Mouse (Mus musculus) forebrain, embryonic 11.5 days (tissue): ENCODE results near the gene Cenpm. TPM values are rescaled to one million over a fixed set of nuclear protein-coding genes. Genes with fewer than 3 reads are reported as not detected.

Experiments used
- ATAC-seq: fragments of 200-750 bp; cut with Nextera tagmentation; replicated peaks from 2 replicates; pipeline ENCODE4 v1.8.0; 2017; ENCODE audit warnings: moderate TSS enrichment; ENCODE audit not compliant: low FRiP score
- DNase-seq: peaks from one replicate; pipeline ENCODE4 v3.0.0-alpha.2; 2017; ENCODE audit warnings: low spot score
- H3K27ac ChIP-seq: fragments of 300-500 bp; sonication (generic); 2 replicates; pipeline ENCODE4 v1.5.1; 2014; ENCODE audit warnings: low read depth, low read length
- H3K27me3 ChIP-seq: fragments of 300-500 bp; sonication (generic); 2 replicates; pipeline ENCODE4 v1.6.1; 2014; ENCODE audit warnings: mild to moderate bottlenecking, low read length, mixed read lengths; ENCODE audit not compliant: control insufficient read depth, insufficient read depth
- H3K36me3 ChIP-seq: fragments of 300-500 bp; sonication (generic); 2 replicates; pipeline ENCODE4 v1.6.1; 2014; ENCODE audit warnings: mild to moderate bottlenecking, low read length, moderate library complexity, mixed read lengths; ENCODE audit not compliant: control insufficient read depth, insufficient read depth
- H3K4me1 ChIP-seq: fragments of 300-500 bp; sonication (generic); replicated peaks from 2 replicates; pipeline ENCODE4 v1.6.1; 2014; ENCODE audit warnings: low read length, mixed read lengths; ENCODE audit not compliant: control insufficient read depth, insufficient read depth
- H3K4me2 ChIP-seq: fragments of 300-500 bp; sonication (generic); 2 replicates; pipeline ENCODE4 v1.6.1; 2014; ENCODE audit warnings: low read depth, mild to moderate bottlenecking, low read length, moderate library complexity, mixed read lengths; ENCODE audit not compliant: severe bottlenecking
- H3K4me3 ChIP-seq: fragments of 300-500 bp; sonication (generic); 2 replicates; pipeline ENCODE4 v1.5.1; 2014; ENCODE audit warnings: low read depth, low read length
- H3K9ac ChIP-seq: fragments of 300-500 bp; sonication (generic); 2 replicates; pipeline ENCODE4 v1.6.1; 2014; ENCODE audit warnings: low read length
- H3K9me3 ChIP-seq: fragments of 300-500 bp; sonication (generic); 2 replicates; pipeline ENCODE4 v1.6.1; 2016; ENCODE audit warnings: low read length, mixed read lengths; ENCODE audit not compliant: control insufficient read depth
- WGBS: fragments of 180-500 bp; shearing (Covaris S2); extraction: QIAGEN DNeasy Blood & Tissue Kit; methylation state at CpG from one replicate; pipeline ENCODE4 v1.1.7; 2014; 5-methylcytosine and 5-hydroxymethylcytosine counted together
- polyA plus RNA-seq: library from polyadenylated mRNA; unstranded; fragments of >200 nt; fragmentation: Nextera tagmentation; extraction: Ambion mirVana; gene quantifications from 2 replicates; pipeline ENCODE4 v1.2.1, GENCODE M21; 2014

Gene Cenpm
- 91.6 and 100 TPM in 2 replicates for polyA plus RNA-seq

- no peaks in the 10 kb centered on the region for H3K27me3 ChIP-seq
- WGBS, result under 1% methylated on average over 59 of the region's 65 CpGs
- peak within 1 kb of the TSS; percentile 60 for H3K4me2 ChIP-seq
- peak within 1 kb of the TSS; percentile 74 for H3K9ac ChIP-seq
- H3K9me3 ChIP-seq, result no peaks in the 10 kb centered on the region
- H3K4me3 ChIP-seq, result peak within 1 kb of the TSS; percentile 70
- ATAC-seq, result peak; percentile 97
- H3K36me3 ChIP-seq, result no peaks in the 10 kb centered on the region; the same call in 1 of the 2 replicates
- DNase-seq, result peak; percentile 96
- H3K4me1 ChIP-seq, result peaks cover 3% of the 10 kb centered on the region
- H3K27ac ChIP-seq, result peak within 1 kb of the TSS; percentile 95
Observed at GRCm38 (mm10) chr15:82244115-82244804, at the start of gene Cenpm. Gene Cenpm (minus strand): TSS chr15:82244748.

GRCm38 (mm10) chr15:82294059-82294458, 49.5 kb upstream of the Cenpm start:
- ATAC-seq (0 out of 2 replicates have a peak, but pooled peaks have one; percentile 37), DNase-seq (no peak)
- Histone ChIP-seq H3K36me3 (peaks cover 11% of the 10 kb centered on the region; the same call in 1 of the 2 replicates), H3K4me3 (no peak overlapping the region), H3K27ac (no peak overlapping the region), H3K4me1 (peaks cover 8% of the 10 kb centered on the region), H3K27me3 (no peaks in the 10 kb centered on the region), H3K9ac (no peak overlapping the region), H3K9me3 (no peaks in the 10 kb centered on the region), H3K4me2 (no peak overlapping the region)
- 51% methylated on average over 8 of the region's 8 CpGs for WGBS

- ATAC-seq (peak; percentile 84), DNase-seq (peak; percentile 76)
- Histone ChIP-seq H3K36me3 (peaks cover 14% of the 10 kb centered on the region; the same call in 1 of the 2 replicates), H3K9me3 (no peaks in the 10 kb centered on the region), H3K4me1 (peaks cover 8% of the 10 kb centered on the region), H3K4me3 (no peak overlapping the region), H3K9ac (no peak overlapping the region), H3K4me2 (peak overlapping the region; percentile 32; the same call in 1 of the 2 replicates), H3K27ac (no peak overlapping the region), H3K27me3 (no peaks in the 10 kb centered on the region)
- WGBS, result 9% methylated on average over 7 of the region's 7 CpGs
Observed at GRCm38 (mm10) chr15:82293271-82293711, 48.7 kb upstream of the Cenpm start.

- H3K9ac ChIP-seq, result no peak overlapping the region
- H3K4me1 ChIP-seq, result peaks cover 8% of the 10 kb centered on the region
- ATAC-seq (peak; percentile 57; the same call in 1 of the 2 replicates), DNase-seq (no peak)
- H3K36me3 ChIP-seq, result peaks cover 14% of the 10 kb centered on the region; the same call in 1 of the 2 replicates
- 37% methylated on average over 5 of the region's 5 CpGs for WGBS
- H3K4me3 ChIP-seq, result no peak overlapping the region
- peak overlapping the region; percentile 32; the same call in 1 of the 2 replicates for H3K4me2 ChIP-seq
- no peak overlapping the region for H3K27ac ChIP-seq
- H3K27me3 ChIP-seq, result no peaks in the 10 kb centered on the region
- no peaks in the 10 kb centered on the region for H3K9me3 ChIP-seq
Observed at GRCm38 (mm10) chr15:82292851-82293250, 48.3 kb upstream of the Cenpm start.

- 97% methylated on average over 7 of the region's 7 CpGs for WGBS
- Histone ChIP-seq H3K9ac (no peak overlapping the region), H3K4me2 (no peak overlapping the region), H3K27me3 (no peaks in the 10 kb centered on the region), H3K9me3 (no peaks in the 10 kb centered on the region), H3K4me3 (no peak overlapping the region), H3K36me3 (peaks cover 23% of the 10 kb centered on the region; the same call in 1 of the 2 replicates), H3K4me1 (peaks cover 8% of the 10 kb centered on the region), H3K27ac (no peak overlapping the region)
- DNase-seq (no peak), ATAC-seq (no peak)
Observed at GRCm38 (mm10) chr15:82290252-82290651, 45.7 kb upstream of the Cenpm start.

- Histone ChIP-seq H3K27ac (no peak overlapping the region), H3K4me3 (no peak overlapping the region), H3K27me3 (no peaks in the 10 kb centered on the region), H3K4me1 (no peaks in the 10 kb centered on the region), H3K4me2 (no peak overlapping the region), H3K36me3 (peaks cover 31% of the 10 kb centered on the region; the same call in 1 of the 2 replicates), H3K9ac (no peak overlapping the region), H3K9me3 (no peaks in the 10 kb centered on the region)
- DNase-seq, result no peak
- no peak for ATAC-seq
- 72% methylated on average over 12 of the region's 12 CpGs for WGBS
Observed at GRCm38 (mm10) chr15:82286157-82286556, 41.6 kb upstream of the Cenpm start.

GRCm38 (mm10) chr15:82280638-82281037, 36.1 kb upstream of the Cenpm start:
- DNase-seq, result no peak
- H3K9ac ChIP-seq, result no peak overlapping the region
- 86% methylated on average over 4 of the region's 4 CpGs for WGBS
- H3K4me1 ChIP-seq, result peaks cover 6% of the 10 kb centered on the region; the same call in 1 of the 2 replicates
- no peak overlapping the region for H3K4me2 ChIP-seq
- no peak overlapping the region for H3K27ac ChIP-seq
- no peaks in the 10 kb centered on the region for H3K27me3 ChIP-seq
- no peaks in the 10 kb centered on the region for H3K9me3 ChIP-seq
- ATAC-seq, result no peak
- no peak overlapping the region for H3K4me3 ChIP-seq
- peaks cover 19% of the 10 kb centered on the region; the same call in 1 of the 2 replicates for H3K36me3 ChIP-seq

GRCm38 (mm10) chr15:82277591-82277990, 33.0 kb upstream of the Cenpm start:
- H3K9me3 ChIP-seq, result no peaks in the 10 kb centered on the region
- no peak for ATAC-seq
- H3K4me3 ChIP-seq, result no peak overlapping the region
- H3K36me3 ChIP-seq, result peaks cover 11% of the 10 kb centered on the region; the same call in 1 of the 2 replicates
- no peak overlapping the region for H3K9ac ChIP-seq
- H3K27ac ChIP-seq, result no peak overlapping the region
- peaks cover 6% of the 10 kb centered on the region; the same call in 1 of the 2 replicates for H3K4me1 ChIP-seq
- no peak for DNase-seq
- WGBS, result 88% methylated on average over 5 of the region's 5 CpGs
- H3K4me2 ChIP-seq, result no peak overlapping the region
- H3K27me3 ChIP-seq, result peaks cover 3% of the 10 kb centered on the region; the same call in 1 of the 2 replicates
